Mouse (Mus musculus) heart, adult 8-10 months (tissue): ENCODE results near the gene Olfr287. TPM values are rescaled to one million over a fixed set of nuclear protein-coding genes. Genes with fewer than 3 reads are reported as not detected.
A peak's percentile ranks its signal among the peaks of the same experiment; 100 is the strongest.

Experiments used
- DNase-seq: peaks from one replicate; pipeline ENCODE4 v3.0.0; 2022; ENCODE audit warnings: low spot score
- total RNA-seq, 4 experiments: library from RNA; stranded (reverse); gene quantifications; 2 replicates each; pipeline ENCODE4 v1.2.4; 2022

Olfr287 gene
- total RNA-seq, 4 experiments from 2014 or later, result not detected

DNA sequence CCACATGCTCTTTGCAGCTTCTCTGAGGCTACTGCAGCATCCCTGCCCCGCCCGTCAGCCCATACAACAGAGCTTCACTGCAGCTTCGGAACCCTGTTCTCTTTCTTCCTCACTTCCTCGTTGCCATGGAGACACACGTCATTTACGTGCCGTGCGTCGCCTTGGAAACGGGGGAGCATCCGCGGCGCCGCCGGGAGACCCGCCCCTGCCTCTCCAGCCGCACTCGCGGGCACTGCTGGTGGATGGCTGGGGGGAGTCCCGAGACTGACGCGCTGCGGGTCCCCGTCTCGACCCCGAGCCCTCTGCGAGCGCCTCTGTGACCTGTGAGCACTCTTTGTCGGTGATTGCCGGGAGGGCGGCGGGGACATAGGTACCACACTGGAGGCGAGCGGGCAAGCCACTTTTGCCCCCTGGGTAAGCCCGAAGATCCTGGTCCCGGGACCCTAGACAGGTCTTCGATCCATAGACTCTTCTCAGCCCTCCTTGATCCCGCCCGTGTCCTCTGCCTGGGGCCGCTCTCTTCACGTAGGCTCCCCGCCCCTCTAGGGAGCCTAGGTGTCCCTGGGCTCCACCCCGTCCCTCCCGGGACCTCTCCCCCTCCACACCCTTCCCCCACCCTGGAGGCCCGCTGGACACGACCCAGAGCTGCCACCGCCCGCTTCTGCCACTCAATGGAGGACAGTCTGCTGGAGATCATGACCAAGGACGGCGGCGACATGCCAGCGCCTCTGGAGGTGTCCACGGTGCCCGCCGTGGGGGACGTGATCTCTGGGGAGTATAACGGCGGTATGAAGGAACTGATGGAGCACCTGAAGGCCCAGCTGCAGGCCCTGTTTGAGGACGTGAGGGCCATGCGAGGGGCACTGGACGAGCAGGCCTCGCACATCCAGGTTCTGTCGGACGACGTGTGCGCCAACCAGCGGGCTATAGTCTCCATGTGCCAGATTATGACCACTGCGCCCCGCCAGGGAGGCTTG, 52.9 kb downstream of the Olfr287 start:
- DNase-seq, result peak; percentile 62

DNA sequence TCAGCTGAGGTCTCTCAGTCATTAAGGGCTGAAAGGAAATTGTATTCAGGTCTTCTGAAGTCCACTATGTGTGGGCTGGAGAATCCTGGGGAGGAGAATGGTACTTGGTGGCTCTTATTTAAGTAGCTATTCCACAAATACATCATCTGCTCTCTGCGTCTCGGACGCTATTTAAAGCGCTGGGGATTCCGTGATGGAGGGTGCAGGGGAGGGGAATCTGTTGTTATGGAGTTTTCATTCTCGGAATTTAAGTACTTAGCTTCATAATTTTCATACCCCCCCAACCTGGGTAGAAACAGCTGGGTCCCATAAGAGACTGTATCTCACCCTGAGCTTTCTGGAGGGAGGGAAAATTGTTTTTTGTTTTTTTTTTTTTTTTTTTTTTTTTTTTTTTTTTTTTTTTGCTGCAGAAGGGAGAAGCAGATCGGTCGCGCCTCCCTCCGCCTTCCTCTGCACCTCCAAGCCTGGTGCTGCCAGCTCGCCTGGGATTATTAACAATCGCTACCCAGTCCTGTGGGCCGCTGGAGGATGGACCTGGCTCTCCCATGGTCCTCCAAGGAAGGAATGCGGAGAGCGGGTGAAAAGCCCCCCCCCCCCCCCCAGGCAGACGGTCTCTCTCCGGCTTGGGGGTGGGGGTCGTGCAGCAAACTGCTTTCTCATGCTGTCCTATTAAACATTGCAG, 53.8 kb downstream of the Olfr287 start, which contains the start of gene Ccdc184:
Gene Ccdc184, plus strand, starts transcription at position 196 of the 682 bp plus-strand sequence.
- DNase-seq, result no peak

DNA sequence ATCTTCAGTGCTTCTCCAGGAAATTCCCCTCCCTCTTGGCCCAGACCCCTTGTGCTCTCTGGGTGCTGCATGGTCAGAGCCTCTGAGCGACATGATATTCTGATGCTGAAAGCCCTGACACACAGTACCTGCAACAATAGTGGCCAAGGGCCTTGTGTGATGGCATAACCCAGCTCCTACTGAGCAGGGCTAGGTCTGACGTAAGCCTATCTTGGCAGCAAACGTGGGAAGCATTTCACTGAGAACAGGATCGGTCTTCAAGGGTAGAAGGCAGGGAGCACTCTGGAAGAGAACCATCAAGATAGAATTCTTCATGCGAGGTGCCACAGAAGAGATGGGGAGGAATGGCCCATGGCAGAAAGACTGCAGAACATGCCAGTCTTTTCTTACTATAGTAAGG, 55.3 kb downstream of the Olfr287 start, which contains the start of gene Asb8:
Gene Asb8, minus strand, starts transcription at position 101 of the 400 bp plus-strand sequence.
- no peak for DNase-seq

DNA sequence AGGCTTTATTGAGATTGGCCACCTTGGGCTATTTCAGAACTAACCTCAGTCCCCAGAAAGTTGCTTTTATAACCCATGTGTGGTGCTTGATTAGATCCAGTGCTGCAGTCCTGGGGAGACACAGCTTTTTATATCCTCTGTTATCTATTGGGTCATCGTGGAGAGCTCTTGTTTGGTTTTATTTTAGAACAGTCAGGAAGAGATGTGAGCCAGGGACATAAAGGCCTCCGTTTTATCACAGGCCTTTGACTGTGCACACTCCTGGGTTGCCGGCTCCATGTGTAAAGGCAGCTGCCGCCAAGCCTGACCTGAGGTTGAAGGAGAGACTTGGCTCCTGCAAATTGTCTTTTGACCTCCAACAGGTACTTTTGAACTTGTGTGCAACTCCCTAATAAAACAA, 58.3 kb downstream of the Olfr287 start:
- DNase-seq, result peak; percentile 23

DNA sequence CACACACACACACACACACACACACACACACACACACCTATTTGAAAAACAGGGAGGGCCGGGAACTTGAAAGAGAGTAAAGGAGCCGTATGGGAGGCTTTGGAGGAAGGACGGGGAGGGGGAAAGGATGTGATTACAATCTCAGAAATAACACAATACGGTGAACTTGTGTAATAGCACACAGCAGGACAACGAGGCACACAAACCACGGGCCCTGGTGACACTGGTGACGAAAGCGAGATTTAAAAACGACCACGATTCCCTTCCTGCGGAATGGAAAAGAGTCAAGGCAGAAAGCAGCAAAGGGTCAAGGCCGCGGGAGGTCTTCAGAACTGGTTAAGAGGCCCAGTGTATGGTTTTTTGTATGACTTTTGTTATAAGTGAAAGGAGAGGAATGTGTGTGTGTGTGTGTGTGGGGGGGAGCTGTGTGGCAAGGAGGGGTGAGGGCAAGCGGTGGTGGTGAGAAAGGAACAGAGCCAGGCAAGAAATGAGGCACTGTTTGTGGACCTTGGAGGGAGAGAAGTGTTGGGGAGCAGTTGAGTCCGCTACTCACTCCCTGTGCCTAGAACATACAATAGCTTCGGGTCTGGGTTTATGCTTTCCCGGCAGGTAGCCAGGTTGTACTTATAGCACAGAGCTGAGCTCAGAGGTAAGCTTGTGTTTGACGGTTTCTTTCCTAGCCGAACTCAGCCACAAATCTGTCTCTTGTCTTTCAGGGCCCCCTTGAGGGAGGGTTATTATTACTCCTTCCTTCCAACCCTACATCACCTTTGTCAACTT, 59.6 kb downstream of the Olfr287 start:
- DNase-seq, result no peak

DNA sequence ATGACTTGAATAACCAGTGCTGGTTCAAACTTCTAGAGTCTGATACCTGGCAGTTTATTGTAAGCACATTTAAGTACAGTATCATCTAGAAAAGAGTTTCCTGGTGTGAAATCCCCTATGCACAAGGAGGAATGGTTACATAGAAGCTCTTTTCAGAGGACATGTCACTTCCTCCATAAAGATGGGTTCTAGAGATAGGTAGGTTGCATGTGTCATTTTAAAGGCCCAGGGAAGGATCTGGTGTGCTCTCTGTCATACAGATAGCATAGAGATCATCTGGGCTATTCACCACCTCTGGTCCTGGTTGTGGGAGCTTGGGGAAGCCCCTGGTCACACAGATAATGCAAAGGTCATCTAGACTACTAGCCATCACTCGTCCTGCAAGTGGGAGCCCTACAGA, 63.6 kb downstream of the Olfr287 start:
- no peak for DNase-seq

Other genes with a start within 250 kb of the Olfr287 start
- gene Col2a1, start 216.4 kb downstream of the Olfr287 start, total RNA-seq, result under 1 TPM in 2 of 4 experiments, not detected in 2; 0.06 to 0.19 TPM
- gene Pfkm, start 128.5 kb downstream of the Olfr287 start, total RNA-seq, result 1,000 to 10,000 TPM in 1 of 4 experiments, 100 to 1,000 TPM in 3; 958 to 1,060 (median 998) TPM
- 1 to 10 TPM; 8.4 to 9.5 (median 8.7) TPM for gene Senp1, start 127.3 kb downstream of the Olfr287 start, total RNA-seq
- 100 to 1,000 TPM; 116 to 127 (median 119) TPM for gene Asb8, start 55.4 kb downstream of the Olfr287 start, total RNA-seq
- gene Ccdc184, start 53.9 kb downstream of the Olfr287 start, total RNA-seq, result under 1 TPM; 0.41 to 0.84 (median 0.66) TPM
- gene Olfr288, start 25.5 kb downstream of the Olfr287 start, total RNA-seq, result not detected
- not detected for gene Gm44579, start 79 bp downstream of the Olfr287 start, total RNA-seq
- not detected for gene Olfr286, start 13.4 kb upstream of the Olfr287 start, total RNA-seq
- not detected for gene H1fnt, start 36.2 kb upstream of the Olfr287 start, total RNA-seq
- 1 to 10 TPM; 5.4 to 6.8 (median 6.5) TPM for gene Zfp641, start 75.1 kb upstream of the Olfr287 start, total RNA-seq
- gene Olfr285, start 96.3 kb upstream of the Olfr287 start, total RNA-seq, result not detected
- not detected for gene Olfr284, start 119.9 kb upstream of the Olfr287 start, total RNA-seq
- gene Olfr283, start 159.9 kb upstream of the Olfr287 start, total RNA-seq, result not detected
- not detected for gene Olfr282, start 210.2 kb upstream of the Olfr287 start, total RNA-seq
- not detected for gene Olfr281, start 231.5 kb upstream of the Olfr287 start, total RNA-seq
- gene OR5BS1P, start 248.8 kb upstream of the Olfr287 start, total RNA-seq, result not detected